Mouse (Mus musculus) adrenal gland, postnatal 25 days (tissue): ENCODE measurements around the gene Fat2. TPM values are rescaled to one million over a fixed set of nuclear protein-coding genes. Genes with fewer than 3 reads are reported as not detected.

Source experiments
- DNase-seq: peaks from one replicate; pipeline ENCODE4 v3.0.0; 2021; ENCODE audit warnings: mixed read lengths
- long read RNA-seq: library from polyadenylated mRNA; stranded (forward); transcript quantifications from one replicate; pipeline ENCODE4 v2.0.0, GENCODE M21; 2021
- total RNA-seq: library from RNA; stranded (reverse); gene quantifications from 2 replicates; pipeline ENCODE4 v1.2.3, GENCODE M21; 2021

Gene Fat2
- total RNA-seq, result 0.19 TPM in 1 of 2 replicates, not detected in the other
- long read RNA-seq, result 0 reads

DNA sequence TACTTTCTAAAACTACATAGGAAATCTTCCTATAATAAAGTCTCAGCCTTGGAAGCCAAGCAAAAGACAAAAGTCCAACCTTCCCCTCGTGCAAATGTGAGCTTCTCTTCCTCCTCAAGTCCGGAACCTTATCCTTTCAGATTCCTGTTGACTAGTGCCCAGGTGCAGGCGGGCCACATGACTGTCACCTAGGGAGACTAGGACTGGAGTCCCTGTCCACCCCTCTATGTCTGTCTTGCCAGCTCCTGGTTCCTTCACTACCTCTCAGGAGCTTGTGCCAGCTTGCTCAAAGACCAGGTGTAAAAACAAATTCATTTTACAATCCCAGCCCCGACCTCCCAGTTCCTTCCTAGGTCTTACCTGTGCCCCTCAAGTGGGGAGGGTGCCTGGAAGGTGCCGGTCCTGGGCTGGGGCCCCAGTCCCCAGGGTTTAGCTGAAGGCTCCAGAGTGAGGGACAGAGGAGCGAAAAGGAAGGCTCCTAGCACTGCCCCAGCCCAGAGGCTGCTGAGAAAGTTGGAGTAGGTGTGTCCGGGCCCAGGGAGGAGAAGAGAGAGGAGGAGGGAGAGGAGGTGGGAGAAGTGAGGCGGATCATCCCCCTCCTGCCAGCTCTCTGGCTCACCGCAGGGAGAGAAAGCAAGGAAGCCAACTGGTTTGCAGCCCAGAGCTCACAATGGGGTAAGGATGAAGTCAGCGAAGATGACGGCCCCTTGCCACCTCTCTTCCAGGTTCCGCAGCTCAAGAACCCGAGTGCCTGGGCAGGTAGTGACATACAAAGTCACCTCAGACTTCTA, at the start of gene Fat2:
Gene Fat2, minus strand, starts transcription at position 464 of the 791 bp plus-strand sequence.
- no peak for DNase-seq

DNA sequence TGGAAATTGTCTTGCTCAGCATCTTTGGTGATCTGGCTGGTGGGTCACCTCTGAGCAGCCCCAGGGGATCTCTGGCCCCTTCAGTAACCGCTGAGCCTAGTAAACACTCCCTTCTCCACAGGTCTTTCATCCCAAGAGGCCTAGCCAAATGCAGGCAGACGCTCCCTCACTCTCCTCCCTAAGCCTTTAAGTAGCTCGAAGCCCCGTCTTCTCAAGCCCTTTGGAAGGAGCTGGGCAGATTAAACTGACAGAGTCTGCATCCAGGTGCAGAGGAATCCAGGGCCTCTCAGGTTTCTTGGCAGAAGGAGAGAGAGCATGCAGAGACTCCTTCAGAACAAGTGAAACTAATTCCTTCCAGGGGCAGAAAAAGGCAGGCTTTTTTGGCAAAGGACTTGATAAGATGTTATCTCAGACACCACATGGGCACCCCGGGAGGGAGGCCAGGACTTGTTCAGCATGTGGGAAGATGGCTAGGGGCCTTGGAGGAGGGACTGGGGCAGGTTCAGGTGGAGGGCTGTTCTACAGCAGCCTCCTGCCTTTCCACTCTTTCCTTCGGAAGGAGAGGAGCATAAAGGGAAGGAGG, 47.2 kb upstream of the Fat2 start:
- DNase-seq, result no peak

DNA sequence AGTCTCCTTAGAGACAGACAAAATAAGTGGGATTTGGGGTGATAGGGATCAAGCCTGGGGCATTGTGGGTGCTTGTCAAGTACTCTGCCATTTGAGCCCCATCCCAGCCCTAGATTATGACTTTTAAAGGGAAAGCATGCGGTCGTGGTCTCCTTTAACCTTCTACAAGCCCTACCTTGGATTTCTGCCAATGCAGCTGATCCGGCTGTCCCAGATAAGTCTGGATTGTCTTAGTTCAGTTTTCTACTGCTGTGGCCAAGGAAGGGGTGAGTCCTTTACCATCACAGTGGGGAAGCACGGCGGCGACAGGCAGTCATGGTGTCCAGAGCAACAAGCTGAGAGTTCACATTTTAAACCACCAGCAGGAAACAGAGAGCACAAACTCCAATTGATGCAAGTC, 44.5 kb upstream of the Fat2 start:
- DNase-seq, result no peak

DNA sequence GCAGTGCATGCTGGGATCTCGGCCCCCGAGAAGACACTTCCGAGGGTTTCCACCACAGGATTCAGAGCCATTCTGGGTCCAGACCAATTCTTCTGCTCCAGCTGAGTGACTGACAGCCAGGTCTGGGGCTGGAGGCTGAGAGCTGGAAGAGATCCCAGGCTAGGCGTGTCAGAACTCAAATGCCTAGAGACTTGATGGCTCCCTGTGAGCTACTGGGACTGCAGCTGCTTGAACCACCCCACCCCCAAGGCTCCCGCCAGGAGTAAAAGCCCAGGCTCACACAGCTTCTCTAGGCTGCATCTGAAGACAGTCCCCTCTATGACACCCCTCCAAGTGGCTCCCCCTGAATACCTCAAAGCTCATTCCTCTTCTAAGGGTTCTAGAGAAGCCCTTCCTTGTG, 42.0 kb upstream of the Fat2 start:
- peak; percentile 53 for DNase-seq

DNA sequence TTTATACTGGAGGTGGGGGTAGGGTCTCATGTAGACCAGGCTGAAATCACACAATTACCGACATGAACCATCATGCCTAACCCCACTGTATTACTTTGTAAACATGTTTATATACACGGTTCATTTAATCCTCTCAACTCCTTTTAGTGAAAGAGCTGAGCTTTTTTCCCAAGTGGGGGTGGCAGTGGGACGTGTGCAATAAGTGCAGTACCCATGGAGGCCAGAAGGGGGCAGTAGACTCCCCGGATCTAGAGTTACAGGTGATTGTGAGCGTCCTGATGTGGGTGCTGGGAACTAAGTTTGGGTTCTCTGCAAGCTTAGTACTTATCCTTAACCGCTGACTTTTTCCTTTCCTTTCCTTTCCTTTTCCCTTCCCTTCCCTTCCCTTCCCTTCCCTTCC, 37.5 kb upstream of the Fat2 start:
- DNase-seq, result no peak

DNA sequence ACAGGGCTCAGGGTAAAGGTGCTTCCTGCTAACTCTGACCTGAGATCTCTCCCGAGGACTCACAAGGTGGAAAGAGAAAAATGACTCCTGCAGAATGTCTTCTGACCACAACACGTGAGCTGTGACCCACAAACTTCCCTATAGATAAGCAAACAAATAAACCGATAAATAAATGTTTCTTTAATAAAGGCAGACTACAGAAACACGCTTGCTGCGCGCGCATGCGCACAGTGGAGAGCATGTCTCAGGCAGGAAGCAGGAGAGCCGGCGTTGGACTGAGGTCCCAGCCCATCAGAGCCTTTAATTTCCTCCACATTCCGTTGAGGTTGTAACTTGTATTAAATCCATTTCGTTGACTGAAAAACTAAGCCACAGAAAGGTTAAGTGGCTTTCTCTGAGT, 37.0 kb upstream of the Fat2 start:
- no peak for DNase-seq

DNA sequence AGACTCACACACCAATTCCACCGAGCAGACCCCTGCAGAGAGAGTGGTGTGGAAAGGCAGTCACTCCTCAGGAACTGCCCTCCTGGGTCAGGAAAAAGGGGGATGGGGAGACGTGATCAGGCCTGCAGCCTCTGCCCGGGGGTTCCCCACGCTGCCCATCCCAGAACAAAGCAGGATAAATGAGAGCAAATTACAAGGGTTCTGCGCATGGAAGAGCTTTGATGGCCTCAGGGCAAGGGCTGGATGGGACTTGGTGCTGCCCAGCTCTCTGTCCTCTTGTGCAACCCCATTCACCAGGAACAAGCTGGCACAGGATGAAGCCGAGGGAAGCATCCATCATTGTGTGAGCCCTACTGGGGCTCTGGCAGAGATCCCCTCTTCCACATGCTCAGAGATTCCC, 35.6 kb upstream of the Fat2 start:
- DNase-seq, result no peak

DNA sequence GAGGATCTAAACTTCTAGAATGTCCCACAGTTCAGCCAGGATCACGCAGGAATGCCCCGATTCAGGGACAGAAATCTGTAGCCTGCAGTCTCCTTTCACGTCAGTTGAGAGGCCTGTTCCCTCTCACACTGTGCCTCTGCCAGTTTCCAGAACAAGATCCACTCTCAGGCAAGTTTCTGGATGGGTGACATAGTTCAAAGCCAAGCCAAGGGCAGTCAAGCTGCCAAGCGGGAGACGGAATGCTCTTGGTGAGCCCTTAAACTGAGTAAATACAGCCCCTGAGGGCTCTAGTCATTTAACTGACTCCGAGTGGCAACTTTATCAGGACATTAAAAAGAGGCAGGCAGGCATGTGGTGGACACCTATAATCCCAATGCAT, 32.7 kb upstream of the Fat2 start:
- DNase-seq, result no peak

DNA sequence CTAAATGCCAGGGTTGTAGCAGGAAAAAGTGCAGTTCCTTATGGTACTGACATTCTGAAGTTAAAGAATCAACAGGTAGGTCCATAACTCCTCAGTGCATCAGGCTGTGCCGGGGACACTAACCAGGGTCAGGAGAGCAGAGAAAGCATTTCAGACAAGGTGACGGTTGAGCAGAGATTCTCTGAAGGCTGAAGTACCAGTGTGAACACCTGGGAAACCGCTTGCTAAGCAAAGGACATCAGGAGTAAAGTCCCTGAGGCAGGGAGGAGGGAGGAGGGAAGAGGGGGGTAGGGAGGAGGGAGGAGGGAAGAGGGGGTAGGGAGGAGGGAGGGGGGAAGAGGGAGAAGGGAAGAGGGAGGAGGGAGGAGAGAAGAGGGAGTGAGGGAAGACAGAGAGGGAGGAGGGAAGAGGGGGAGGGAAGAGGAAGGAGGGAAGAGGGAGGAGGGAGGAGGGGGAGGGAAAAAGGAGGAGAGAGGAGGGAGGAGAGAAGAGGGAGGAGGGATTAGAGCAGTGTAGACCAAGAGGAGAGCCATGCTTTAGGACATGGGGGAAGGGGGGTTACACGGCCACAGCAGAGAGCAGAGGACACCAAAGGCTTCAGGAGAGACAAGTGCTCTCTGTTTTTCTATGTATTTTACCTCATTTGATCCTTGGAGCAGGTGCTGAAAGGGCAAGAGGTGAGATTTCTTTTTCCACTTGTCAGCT, 32.2 kb upstream of the Fat2 start:
- DNase-seq, result no peak

DNA sequence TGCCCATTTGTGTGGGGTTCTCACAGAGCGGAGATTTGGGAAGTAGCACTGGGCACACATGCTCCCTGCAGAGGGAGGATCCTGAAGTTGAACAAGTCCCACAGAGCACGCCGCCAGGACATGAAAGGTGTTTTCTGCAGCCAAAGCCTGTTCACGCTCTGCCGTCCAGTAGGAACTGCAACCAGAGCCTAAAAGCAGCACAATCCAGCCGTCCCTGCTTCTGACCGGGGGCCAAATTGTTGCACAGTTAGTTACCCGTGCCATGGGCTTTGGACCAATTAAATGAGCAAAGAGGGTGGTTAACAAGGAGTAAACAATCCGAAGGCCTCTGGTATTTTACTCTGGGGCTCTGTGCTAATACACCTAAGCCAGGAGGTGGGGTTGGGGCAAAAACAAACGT, 31.4 kb upstream of the Fat2 start:
- DNase-seq, result no peak

DNA sequence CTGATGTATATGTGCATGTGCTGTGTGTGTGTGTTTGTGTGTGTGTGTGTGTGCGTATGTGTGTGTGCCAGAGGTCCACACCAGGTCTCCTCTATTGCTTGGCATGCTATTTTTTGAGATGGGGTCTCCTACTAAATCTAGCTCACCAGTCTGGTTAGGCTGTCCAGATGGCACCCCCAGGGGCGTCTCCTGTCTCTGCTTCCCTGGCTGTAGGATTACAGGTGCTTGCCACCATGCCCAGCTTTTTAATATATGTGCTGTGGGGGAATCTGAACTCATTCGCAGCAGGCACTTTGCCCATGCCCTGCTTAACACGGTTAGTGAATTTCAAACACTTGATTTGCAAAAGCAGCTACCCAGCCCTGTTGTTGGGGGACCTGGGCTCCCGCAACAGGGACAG, 29.5 kb upstream of the Fat2 start:
- DNase-seq, result no peak

DNA sequence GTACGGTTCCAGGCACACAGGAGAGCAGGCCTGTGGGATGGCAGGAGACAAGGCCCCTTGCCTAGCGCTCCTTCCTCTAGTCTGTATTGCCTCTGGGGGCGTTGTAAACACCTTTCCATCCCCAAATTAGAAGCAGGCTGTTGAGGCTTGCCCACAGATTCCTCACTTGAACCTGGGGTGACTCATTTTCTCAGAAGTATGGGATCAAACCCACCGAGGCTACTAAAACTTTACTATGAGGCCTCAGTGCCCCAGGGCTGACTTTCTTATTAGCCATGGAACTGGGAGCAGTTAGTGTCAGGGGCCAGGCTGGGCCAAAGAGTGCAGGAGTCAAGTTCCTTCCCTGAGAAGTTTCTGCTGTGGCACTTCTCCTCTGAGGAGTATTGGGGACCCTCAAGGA, 28.9 kb upstream of the Fat2 start:
- no peak for DNase-seq

DNA sequence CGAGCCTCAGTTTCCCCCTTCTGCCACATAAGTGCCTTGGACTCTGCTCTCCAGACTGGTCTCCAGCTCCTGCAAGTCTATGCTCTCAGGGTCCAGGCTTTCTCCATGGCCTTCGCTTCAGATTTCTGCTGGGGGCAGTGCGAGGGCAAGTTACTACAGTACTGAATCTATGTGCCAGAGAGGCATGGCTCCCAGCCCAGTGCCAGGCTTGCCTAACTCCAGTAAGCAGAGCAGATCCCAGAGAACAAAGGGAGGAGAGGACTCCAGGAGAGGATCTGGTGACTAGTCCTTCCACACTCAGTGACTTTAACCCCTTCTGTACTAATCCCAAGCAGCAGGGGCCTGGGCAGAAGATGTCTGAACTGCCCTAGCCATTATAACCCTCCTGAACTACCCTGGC, 28.3 kb upstream of the Fat2 start:
- peak; percentile 37 for DNase-seq

DNA sequence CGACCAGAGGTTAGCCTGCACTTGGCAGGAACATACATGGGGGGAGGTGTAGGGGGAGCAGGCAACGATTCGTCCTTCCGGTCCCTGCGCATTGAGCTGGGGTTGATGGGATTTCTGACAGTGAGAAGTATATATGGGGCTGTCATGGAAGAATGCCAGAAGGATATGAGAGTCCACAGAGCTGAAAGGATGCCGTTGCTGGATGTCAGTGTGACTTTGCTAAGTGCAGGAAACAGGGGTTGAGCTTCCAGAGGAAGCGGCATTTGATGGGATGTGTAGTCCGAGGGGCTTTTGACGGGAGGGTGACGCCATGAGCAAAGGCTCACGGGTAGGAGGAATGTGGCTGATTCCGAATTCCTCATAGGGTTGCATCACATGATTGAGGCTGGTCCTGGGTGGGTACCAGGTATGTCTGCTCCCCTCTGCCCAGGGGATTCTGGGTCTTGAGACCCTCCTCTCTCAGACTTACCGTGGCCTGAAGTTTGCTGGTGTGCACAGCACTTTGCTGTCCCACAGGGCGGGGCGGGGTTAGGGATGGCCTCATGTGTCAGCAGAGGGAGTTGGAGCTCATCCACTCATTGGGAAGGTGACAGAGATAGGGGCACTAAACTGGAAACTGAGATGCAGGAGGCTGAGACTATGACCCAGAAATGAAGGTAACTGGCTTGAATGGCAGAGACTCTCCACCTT, 21.9 kb upstream of the Fat2 start:
- no peak for DNase-seq

DNA sequence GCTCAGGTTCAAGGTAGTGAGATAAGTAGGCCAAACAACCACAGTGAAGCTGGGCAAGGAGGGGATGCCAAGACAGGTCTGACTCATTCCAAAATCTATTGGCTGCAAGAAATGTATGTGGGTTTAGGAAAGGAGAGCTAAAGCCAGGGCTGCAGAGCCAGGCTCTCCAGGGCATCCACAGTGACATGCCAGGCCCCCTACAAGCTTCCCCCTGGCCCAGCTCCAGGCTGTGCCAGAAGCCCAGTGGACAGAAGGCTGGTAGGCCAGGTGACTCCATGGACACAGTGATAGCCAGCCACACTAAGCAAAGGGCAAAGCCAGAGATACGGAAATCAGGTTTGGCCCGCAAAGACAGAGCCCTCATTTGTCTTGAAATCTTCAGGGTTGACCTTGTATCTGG, 20.5 kb upstream of the Fat2 start:
- DNase-seq, result peak; percentile 15

DNA sequence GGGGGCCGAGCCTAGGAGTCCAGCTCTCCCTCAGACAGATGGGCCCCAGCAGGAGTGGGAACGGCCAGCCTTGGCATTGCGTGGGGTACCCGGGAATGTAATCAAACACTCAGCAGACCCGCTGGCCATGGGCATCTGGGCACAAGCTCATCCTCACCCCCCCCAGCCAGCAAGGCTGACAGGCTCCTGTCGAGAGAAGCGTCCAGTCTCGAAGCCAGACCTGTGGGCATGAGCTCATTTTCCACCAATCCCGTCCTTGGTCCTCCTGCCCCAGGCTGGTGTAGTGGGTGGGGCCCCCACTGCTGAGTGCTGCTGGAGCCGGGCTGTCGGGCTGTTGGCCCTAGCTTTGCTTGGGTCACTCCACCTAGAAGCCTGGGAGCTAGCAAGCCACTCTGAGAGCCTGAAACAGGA, 5.6 kb upstream of the Fat2 start:
- DNase-seq, result peak; percentile 26

DNA sequence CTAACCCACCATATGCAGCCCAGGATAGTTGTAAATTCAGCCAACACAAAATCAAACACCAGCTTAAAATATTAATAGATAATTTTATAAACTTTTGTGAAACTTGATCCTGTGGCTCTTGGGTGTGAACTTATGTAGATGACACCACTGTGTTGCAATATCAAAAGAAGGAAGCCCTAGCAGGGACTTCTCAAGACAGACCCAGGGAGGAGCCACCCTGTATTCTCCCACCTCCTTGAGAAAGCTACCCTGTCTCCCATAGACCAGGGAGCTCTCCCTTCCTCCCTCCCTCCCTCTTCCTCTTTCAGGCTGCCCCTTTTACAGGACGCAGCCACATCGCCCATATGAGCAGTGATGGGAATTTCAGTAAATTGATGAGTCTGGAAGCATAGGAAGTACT, 4.4 kb upstream of the Fat2 start:
- DNase-seq, result no peak

DNA sequence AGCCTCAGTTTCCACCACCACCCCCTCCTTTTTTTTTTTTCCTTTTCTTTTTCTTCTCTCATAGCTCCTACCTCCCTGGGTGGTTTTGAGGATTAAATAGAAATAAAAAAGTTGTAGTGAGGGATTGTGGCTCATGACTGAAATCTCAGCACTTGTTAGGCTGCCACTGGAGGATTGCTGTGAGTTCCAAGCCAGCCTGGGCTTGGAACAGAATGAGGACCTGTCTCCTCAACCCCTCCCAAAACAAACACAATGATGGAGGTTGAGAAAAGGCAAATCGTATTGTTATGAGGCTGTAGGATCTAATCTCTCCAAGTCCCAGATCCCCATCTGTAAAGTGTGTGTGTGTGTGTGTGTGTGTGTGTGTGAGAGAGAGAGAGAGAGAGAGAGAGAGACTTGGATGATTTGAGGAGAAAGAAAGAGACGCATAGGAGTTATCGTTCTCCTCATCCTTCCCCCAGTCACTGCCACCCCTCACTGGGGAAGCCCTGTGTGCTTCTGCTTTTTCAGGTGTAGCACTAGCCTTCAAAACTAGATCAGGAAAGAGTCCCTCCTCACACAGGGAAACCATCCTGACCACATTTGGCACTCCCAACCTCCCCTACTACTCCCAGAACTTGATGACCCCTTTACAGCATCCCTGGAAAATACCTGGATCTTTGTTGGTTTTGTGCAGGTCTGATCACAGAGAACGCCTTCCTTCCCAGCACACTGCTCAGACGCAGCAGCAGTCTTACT, 837 bp upstream of the Fat2 start:
- DNase-seq, result no peak

DNA sequence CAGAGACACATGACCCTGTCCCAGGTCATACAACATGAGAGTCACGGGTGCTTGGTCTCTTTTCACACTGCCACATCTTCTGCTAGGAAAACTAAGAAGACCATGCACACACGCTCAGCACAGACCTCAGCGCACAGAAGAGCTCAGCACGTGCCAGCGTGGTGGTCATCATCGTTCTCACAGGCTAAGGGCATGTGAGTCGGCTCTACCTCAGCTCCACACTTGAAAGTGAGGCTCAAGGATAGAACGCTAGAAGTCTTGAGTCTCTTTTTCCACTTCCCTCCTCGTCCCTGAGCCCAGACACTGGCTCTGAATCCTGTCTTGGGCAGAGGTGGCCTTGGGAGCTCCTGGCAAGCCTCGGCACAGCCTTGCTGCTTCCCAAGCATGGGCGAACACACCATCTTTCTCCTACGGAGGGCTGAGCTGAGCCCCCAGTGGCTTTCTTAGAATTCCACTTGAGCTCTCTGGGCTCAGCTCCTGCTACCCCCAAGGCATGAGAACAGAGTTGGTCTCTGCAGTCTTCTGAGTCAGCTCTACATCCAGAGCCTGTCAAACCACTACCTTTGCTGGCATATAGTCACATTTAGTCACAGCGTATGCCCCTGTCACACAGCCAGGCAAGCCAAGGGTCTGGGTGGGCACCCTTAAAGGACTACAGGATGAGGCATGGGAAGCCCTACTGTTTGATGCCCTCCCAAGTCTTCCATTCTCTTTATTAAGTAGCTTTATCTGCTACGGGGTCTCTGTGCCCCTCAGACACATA, 869 bp downstream of the Fat2 start:
- DNase-seq, result no peak

DNA sequence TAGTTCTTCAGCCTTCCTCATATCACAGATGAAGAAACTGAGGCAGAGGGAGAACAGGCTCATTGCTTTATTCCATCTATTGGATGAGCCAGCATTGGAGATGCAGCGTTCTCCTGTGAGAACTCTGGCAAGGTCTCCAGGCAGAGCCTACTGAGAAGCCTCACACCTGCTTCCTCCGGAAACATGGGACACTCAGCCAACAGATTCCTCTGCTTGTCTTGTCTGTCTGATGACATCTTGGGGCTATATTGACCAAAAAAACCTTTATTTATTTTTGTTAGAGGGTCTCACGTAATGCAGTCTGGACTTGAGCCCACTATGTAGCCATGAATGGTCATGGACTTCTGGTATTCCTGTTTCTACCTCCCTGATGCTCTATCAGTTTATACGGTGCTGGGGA, 1.8 kb downstream of the Fat2 start:
- no peak for DNase-seq

DNA sequence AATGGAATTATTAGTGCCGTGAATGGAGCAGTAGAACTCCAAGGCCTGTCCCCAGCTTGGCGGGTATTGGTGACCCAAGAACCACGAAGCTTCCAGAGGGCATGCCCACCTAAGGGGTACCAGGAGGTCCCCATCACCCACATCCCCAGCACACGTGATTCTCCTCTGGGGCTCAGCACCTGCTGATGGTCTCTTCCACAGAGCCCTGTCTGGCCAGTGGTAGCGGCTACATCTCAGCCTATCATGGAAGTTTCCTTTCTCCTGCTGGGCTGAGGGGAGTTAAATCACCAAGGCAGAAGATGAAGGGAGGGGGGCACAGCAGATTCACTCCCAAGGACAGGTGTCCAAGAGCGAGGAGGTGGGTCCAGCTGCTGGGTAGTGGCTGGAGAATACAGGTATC, 2.3 kb downstream of the Fat2 start:
- no peak for DNase-seq
